Mouse (Mus musculus) lung, embryonic 16.5 days (tissue): Measurements from ENCODE around the gene Bag6. TPM values are rescaled to one million over a fixed set of nuclear protein-coding genes. Genes with fewer than 3 reads are reported as not detected.

Experiments
- ATAC-seq: fragments of 200-750 bp; cut with Nextera tagmentation; 2 replicates; pipeline ENCODE4 v1.8.0; 2017; ENCODE audit warnings: low read depth, mild to moderate bottlenecking, moderate library complexity
- H3K27ac ChIP-seq: fragments of 300-500 bp; sonication (generic); 2 replicates; pipeline ENCODE4 v1.5.1; 2014; ENCODE audit warnings: mild to moderate bottlenecking, control low read depth, low read length
- H3K27me3 ChIP-seq: fragments of 300-500 bp; sonication (generic); 2 replicates; pipeline ENCODE4 v1.6.1; 2014; ENCODE audit warnings: low read depth, low read length, mixed read lengths; ENCODE audit not compliant: control insufficient read depth, insufficient read depth
- H3K36me3 ChIP-seq: fragments of 300-500 bp; sonication (generic); 2 replicates; pipeline ENCODE4 v1.6.1; 2014; ENCODE audit warnings: low read length; ENCODE audit not compliant: control insufficient read depth, insufficient read depth
- H3K4me1 ChIP-seq: fragments of 300-500 bp; sonication (generic); replicated peaks from 2 replicates; pipeline ENCODE4 v1.6.1; 2014; ENCODE audit warnings: low read length, mixed read lengths; ENCODE audit not compliant: control insufficient read depth, insufficient read depth
- H3K4me2 ChIP-seq: fragments of 300-500 bp; sonication (generic); 2 replicates; pipeline ENCODE4 v1.6.1; 2014; ENCODE audit warnings: low read depth, low read length, control low read depth
- H3K4me3 ChIP-seq: fragments of 300-500 bp; sonication (generic); 2 replicates; pipeline ENCODE4 v1.5.1; 2014; ENCODE audit warnings: mild to moderate bottlenecking, low read length, control low read depth
- H3K9ac ChIP-seq: fragments of 300-500 bp; sonication (generic); 2 replicates; pipeline ENCODE4 v1.6.1; 2014; ENCODE audit warnings: low read length, control low read depth
- H3K9me3 ChIP-seq: fragments of 300-500 bp; sonication (generic); 2 replicates; pipeline ENCODE4 v1.6.1; 2016; ENCODE audit warnings: low read length; ENCODE audit not compliant: control insufficient read depth
- WGBS: fragments of 180-500 bp; shearing (Covaris S2); extraction: QIAGEN DNeasy Blood & Tissue Kit; methylation state at CpG from one replicate; pipeline ENCODE4 v1.1.7; 2014; 5-methylcytosine and 5-hydroxymethylcytosine counted together
- polyA plus RNA-seq: library from polyadenylated mRNA; unstranded; fragments of >200 nt; fragmentation: Nextera tagmentation; extraction: Ambion mirVana; gene quantifications from 2 replicates; pipeline ENCODE4 v1.2.1, GENCODE M21; 2015

The Bag6 gene
- polyA plus RNA-seq, 1 experiment from 2014 or later = 54.9 TPM

DNA sequence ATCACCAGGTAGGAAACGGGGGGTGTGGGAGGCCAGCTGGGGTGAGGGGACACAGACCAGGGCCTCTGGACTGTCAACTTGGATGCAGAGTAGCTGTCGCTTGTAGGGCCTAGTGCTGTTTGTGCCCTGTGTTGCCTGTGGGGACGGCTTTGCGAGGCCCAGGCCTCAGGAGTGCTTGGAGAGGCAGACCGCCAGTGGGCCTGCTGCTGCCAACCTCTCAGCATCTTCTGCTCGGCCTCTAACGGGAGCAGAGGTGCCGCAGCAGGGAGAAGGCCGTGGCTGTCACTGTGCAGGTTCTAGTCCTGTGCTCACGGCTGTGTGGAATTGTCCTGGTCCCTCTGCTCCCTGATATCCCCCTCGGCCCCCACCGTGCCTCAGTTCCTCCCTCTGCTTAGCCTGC is 38.4 kb upstream of the Bag6 start:
- Histone ChIP-seq H3K4me1 (no peaks in the 10 kb centered on the region), H3K4me2 (no peak overlapping the region), H3K4me3 (no peak overlapping the region), H3K27ac (no peak overlapping the region), H3K36me3 (peaks cover 49% of the 10 kb centered on the region), H3K9me3 (no peaks in the 10 kb centered on the region), H3K27me3 (no peaks in the 10 kb centered on the region), H3K9ac (no peak overlapping the region)
- 83% methylated on average over 12 of the region's 12 CpGs for WGBS
- ATAC-seq = no peak

DNA sequence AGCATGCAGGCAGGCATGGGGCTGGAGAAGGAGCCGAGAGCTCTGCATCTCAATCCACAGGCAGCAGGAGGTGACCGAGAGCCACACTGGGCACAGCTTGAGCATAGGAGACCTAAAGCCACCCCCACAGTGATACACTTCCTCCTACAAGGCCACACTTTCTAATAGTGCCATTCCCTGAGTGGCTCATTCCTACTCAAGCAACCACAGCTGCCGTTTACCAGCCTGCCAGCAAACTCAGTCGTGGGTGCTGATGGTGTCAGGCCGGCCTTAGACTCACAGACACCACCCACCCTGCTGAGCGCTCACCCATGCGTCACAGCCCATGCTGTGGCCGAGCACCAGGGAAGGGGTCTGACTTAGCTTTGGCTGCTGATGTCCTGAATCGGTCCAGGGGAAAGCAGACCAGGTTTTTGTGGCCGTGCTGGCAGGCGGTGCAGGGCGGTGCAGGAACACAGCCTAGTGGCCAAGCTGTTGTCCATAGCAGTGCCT is 37.8 kb upstream of the Bag6 start:
- Histone ChIP-seq H3K4me2 (no peak overlapping the region), H3K4me3 (no peak overlapping the region), H3K27ac (no peak overlapping the region), H3K4me1 (no peaks in the 10 kb centered on the region), H3K9ac (no peak overlapping the region), H3K36me3 (peaks cover 52% of the 10 kb centered on the region), H3K27me3 (no peaks in the 10 kb centered on the region), H3K9me3 (no peaks in the 10 kb centered on the region)
- no peak for ATAC-seq
- 87% methylated on average over 12 of the region's 12 CpGs for WGBS

DNA sequence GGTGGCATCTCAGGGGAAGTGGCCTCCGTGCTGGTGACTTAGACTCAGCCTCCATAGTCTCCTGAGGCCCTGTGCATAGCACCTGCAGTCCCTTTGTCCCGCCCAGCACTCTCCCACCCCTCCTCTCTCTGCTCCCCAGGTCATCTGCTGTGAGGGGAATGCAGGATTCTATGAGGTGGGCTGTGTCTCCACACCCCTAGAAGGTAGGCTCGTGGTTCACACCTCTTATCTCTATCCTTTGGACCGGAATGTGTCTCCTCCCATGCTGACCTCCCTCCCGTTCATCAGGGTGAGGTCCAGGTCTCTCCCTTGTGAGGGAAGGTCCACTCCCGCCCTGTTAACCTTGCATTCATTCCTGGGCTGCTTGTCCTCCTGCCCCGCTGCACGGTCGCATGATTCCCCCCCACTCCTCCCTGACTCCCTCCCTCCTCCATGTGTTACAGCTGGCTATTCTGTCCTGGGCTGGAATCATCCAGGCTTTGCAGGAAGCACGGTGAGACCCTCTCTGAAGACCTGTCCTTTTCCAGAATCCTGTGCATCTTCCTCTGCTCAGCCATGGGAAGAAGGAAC is 34.7 kb upstream of the Bag6 start:
- Histone ChIP-seq H3K4me1 (no peaks in the 10 kb centered on the region), H3K27me3 (no peaks in the 10 kb centered on the region), H3K4me3 (no peak overlapping the region), H3K9ac (no peak overlapping the region), H3K36me3 (peaks cover 47% of the 10 kb centered on the region), H3K27ac (no peak overlapping the region), H3K9me3 (no peaks in the 10 kb centered on the region), H3K4me2 (no peak overlapping the region)
- no peak for ATAC-seq
- 57% methylated on average over 10 of the region's 10 CpGs for WGBS

DNA sequence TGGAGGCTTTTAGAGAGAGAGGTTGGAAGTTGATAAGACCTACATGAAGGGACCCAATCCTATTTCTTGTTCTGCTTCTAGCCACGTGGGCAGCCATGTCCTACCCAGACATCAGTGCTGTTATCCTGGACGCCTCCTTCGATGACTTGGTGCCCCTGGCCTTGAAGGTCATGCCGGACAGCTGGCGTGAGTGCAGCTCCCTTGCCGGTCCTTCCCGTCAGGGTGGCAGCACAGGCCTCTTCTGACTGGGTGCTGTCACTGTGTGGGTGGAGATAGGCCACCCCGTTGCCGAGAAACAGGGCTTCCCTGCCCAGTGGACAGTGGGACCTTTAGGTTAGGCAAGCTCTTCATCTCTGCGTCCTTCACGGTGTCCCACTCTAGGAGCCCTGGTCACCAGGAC is 33.8 kb upstream of the Bag6 start:
- Histone ChIP-seq H3K27me3 (no peaks in the 10 kb centered on the region), H3K4me3 (no peak overlapping the region), H3K4me1 (no peaks in the 10 kb centered on the region), H3K36me3 (peaks cover 47% of the 10 kb centered on the region), H3K27ac (no peak overlapping the region), H3K9ac (no peak overlapping the region), H3K4me2 (no peak overlapping the region), H3K9me3 (no peaks in the 10 kb centered on the region)
- ATAC-seq = no peak
- 82% methylated on average over 11 of the region's 11 CpGs for WGBS

DNA sequence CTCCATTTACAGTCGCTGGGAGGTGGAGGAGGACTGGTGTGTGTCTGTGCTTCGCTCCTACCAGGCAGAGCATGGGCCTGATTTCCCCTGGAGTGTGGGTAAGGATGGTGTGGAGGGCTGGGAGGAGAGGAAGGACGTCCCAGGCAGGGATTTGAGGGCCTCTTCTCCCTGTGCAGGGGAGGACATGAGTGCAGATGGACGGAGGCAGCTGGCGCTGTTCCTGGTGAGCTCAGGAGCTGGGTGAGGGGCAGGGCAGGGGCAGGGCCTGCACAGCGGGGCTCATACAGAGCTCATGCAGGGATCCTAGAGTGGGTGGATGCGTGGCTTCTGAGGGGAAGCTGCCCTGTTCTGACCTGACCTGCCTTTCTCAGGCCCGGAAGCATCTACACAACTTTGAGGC is 32.7 kb upstream of the Bag6 start:
- no peaks in the 10 kb centered on the region for H3K27me3 ChIP-seq
- no peaks in the 10 kb centered on the region for H3K9me3 ChIP-seq
- no peaks in the 10 kb centered on the region for H3K4me1 ChIP-seq
- peaks cover 38% of the 10 kb centered on the region for H3K36me3 ChIP-seq
- no peak for ATAC-seq
- no peak overlapping the region for H3K4me3 ChIP-seq
- H3K27ac ChIP-seq = no peak overlapping the region
- H3K9ac ChIP-seq = no peak overlapping the region
- H3K4me2 ChIP-seq = no peak overlapping the region
- WGBS = 68% methylated on average over 8 of the region's 8 CpGs

DNA sequence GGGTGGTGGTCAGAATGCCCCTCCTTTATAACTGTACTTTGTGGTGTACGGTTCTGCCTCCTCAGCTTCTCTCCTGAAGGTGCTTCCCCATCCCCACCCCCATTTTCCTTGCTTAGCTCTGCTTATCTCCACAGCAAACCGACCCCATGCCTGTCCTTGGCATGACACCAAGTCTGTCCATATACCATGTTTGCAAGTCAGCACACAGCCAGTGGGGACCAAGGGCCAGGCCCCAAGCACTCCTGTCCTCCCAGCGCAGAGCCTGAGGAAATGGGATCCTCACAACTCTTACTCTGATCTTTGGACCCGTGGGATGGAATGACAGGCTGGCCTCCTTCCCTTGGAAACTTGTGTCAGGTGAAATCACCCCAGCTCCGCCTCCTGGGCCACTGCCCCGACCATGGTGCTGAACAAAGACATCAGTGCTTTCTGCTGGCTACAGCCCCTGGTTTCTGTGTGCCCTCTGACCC is 31.7 kb upstream of the Bag6 start:
- ATAC-seq = no peak
- 56% methylated on average over 6 of the region's 6 CpGs for WGBS

DNA sequence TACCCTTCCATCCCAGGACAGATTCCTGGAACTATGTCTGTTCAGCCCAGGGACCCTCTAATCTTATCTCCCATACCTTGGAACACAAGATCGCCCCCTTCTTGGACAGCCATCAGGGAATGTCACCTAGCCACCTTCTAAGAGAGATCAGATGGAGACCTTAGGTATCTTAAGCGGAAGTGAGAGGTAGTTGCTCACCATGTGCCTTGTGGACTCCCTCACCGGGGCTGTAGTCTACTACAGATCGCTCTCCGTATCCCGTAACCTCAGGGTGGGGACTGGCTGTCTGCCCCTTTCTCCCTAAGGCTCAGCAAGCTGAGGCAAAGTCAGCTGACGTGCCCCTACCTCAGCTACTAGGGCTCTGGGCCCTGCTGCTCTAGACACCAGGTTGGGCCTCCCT is 30.9 kb upstream of the Bag6 start:
- H3K4me1 ChIP-seq = no peaks in the 10 kb centered on the region
- peaks cover 32% of the 10 kb centered on the region for H3K36me3 ChIP-seq
- 90% methylated on average over 7 of the region's 7 CpGs for WGBS
- H3K9ac ChIP-seq = no peak overlapping the region
- H3K27me3 ChIP-seq = no peaks in the 10 kb centered on the region
- H3K9me3 ChIP-seq = no peaks in the 10 kb centered on the region
- no peak for ATAC-seq
- H3K4me2 ChIP-seq = no peak overlapping the region
- H3K27ac ChIP-seq = no peak overlapping the region
- H3K4me3 ChIP-seq = no peak overlapping the region

More for the DNA sequence above, 31.7 kb upstream of the Bag6 start:
- H3K36me3 ChIP-seq = peaks cover 37% of the 10 kb centered on the region
- H3K27me3 ChIP-seq = no peaks in the 10 kb centered on the region
- H3K4me2 ChIP-seq = no peak overlapping the region
- H3K4me3 ChIP-seq = no peak overlapping the region
- H3K9ac ChIP-seq = no peak overlapping the region
- H3K27ac ChIP-seq = no peak overlapping the region
- no peaks in the 10 kb centered on the region for H3K4me1 ChIP-seq
- H3K9me3 ChIP-seq = no peaks in the 10 kb centered on the region

DNA sequence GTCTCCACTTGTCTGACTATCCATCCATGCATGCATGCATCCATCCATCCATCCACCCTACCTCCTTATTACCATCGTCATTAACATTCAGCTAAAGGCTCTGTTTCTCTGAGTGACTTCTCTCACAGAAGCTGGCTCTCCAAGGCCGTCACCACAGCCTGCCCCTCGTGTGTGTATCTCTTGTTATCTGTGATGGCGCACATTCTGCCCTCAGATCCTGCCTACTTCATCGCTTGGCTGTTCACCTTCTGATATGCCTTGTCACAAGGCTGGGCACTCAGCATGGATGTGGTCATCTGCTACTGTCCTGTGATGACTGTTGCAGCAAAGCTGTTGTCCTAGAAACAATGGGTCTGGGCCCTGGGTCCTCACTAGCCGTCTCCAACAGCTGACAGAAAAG is 30.2 kb upstream of the Bag6 start:
- H3K9me3 ChIP-seq = no peaks in the 10 kb centered on the region
- no peaks in the 10 kb centered on the region for H3K27me3 ChIP-seq
- H3K4me2 ChIP-seq = no peak overlapping the region
- no peak overlapping the region for H3K4me3 ChIP-seq
- H3K27ac ChIP-seq = no peak overlapping the region
- peaks cover 27% of the 10 kb centered on the region for H3K36me3 ChIP-seq
- H3K9ac ChIP-seq = no peak overlapping the region
- 66% methylated on average over 6 of the region's 6 CpGs for WGBS
- H3K4me1 ChIP-seq = no peaks in the 10 kb centered on the region
- no peak for ATAC-seq

DNA sequence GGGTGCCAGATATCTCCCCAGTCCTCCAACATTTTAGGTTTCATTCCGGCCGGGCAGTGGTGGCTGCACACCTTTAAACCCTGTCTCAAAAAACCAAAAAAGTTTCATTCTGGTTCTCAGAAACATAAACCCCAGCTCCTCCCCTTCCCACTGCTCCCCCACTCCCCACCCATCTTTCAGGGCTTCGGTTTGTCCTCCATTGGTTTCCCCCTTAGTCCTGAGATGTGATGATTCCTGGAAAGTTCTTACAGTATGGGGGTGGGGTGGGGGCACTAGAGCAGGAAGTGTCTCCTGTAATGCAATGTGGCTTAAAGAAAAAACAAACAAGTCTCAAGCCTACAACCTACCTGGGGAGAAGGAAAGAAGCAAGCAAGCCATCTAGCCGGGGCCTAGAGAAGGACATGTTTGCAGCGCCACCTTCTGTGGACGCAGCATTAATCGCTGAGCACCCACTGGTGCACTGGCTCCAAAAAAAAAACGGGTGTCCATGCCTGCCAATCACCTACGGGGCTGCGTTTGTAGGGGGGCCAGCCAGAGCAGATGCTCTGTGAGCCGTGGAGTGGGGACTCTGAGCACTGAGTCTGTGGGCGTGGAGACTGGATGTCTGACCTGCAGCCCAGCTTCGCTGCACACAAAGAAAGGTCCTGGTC is 29.1 kb upstream of the Bag6 start:
- Histone ChIP-seq H3K9me3 (no peaks in the 10 kb centered on the region), H3K9ac (0 out of 2 replicates have a peak overlapping the region, but pooled peaks have one; percentile 22), H3K4me2 (no peak overlapping the region), H3K4me1 (no peaks in the 10 kb centered on the region), H3K27ac (no peak overlapping the region), H3K4me3 (no peak overlapping the region), H3K27me3 (no peaks in the 10 kb centered on the region), H3K36me3 (peaks cover 23% of the 10 kb centered on the region)
- ATAC-seq = no peak
- 22% methylated on average over 13 of the region's 13 CpGs for WGBS
